Mouse (Mus musculus) left cerebral cortex, adult 2 months (tissue): Measurements from ENCODE around the gene Gpr62. TPM values are rescaled to one million over a fixed set of nuclear protein-coding genes. Genes with fewer than 3 reads are reported as not detected.

ENCODE experiments used
- DNase-seq, 2 experiments: peaks; one replicate each; pipeline ENCODE4 v3.0.0; 2021 to 2022; ENCODE audit warnings: low spot score in 2 of 2, mixed read lengths in 1 of 2; ENCODE audit errors: extremely low spot score in 1 of 2
- H3K27ac ChIP-seq: fragments of 200-600 bp; 2 replicates; pipeline ENCODE4 v1.8.1; 2022
- H3K4me3 ChIP-seq: fragments of 200-600 bp; 2 replicates; pipeline ENCODE4 v1.8.1; 2022
- CTCF ChIP-seq: fragments of 200-600 bp; IDR thresholded peaks from 2 replicates; pipeline ENCODE4 v1.8.1; 2022; ENCODE audit warnings: antibody characterized with exemption, mild to moderate bottlenecking, moderate library complexity
- intact Hi-C: fragments of 180-260 bp; cut with DNase I; formaldehyde crosslinking; loops from one replicate; pipeline ENCODE4 v1.15.1; 2025
- total RNA-seq, 2 experiments: library from RNA; stranded (reverse); gene quantifications; 2 replicates each; pipeline ENCODE4 v1.2.3; 2021

The Gpr62 gene
- total RNA-seq, 2 experiments from 2014 or later: 7.4 to 7.6 TPM

- no peak for DNase-seq
- Histone ChIP-seq H3K4me3 (no peak overlapping the region), H3K27ac (no peak overlapping the region)
- TF ChIP-seq CTCF: no peak
- intact Hi-C loops: no loop called here
These were observed 29.2 kb downstream of the Gpr62 start for GRCm38 (mm10) chr9:106436566-106436965.

- intact Hi-C loops: no loop called here
- Histone ChIP-seq H3K27ac (peak overlapping the region; percentile 67; the same call in 1 of the 2 replicates), H3K4me3 (no peak overlapping the region)
- DNase-seq: peak in 1 of 2 experiments; percentile 60
- no peak for TF ChIP-seq CTCF
These were observed 32.3 kb downstream of the Gpr62 start for GRCm38 (mm10) chr9:106433389-106433788.

GRCm38 (mm10) chr9:106430015-106430264 is 35.8 kb downstream of the Gpr62 start:
- TF ChIP-seq CTCF: no peak
- Histone ChIP-seq H3K4me3 (peak overlapping the region; percentile 75), H3K27ac (peak overlapping the region; percentile 95)
- no peak for DNase-seq
- intact Hi-C loops: no loop called here

- DNase-seq: peak; percentile 92 to 94
- intact Hi-C loops: loop anchor here (2.0 to 10.0 kb wide), 3 partner anchors 47 to 255 kb away; partner anchors contain the start of genes Parp3 and Wdr82
- TF ChIP-seq CTCF: no peak
- Histone ChIP-seq H3K4me3 (peak within 1 kb of the TSS; percentile 75), H3K27ac (peak within 1 kb of the TSS; percentile 95)
These were observed 36.3 kb downstream of the Gpr62 start, which contains the start of gene Rpl29 for GRCm38 (mm10) chr9:106429221-106430014. Gene Rpl29 (plus strand): TSS chr9:106429454.

GRCm38 (mm10) chr9:106428719-106429220 is 37.0 kb downstream of the Gpr62 start:
- TF ChIP-seq CTCF: peak; percentile 5
- no peak for DNase-seq
- intact Hi-C loops: loop anchor here (2.0 to 10.0 kb wide), 3 partner anchors 48 to 254 kb away; partner anchors contain the start of genes Parp3 and Wdr82

GRCm38 (mm10) chr9:106421865-106422160 is 43.9 kb downstream of the Gpr62 start:
- TF ChIP-seq CTCF: peak; percentile 94
- intact Hi-C loops: loop anchor here (1.0 to 10.0 kb wide), 4 partner anchors 116 to 247 kb away; partner anchors contain the start of gene Wdr82
- peak; percentile 82 to 83 for DNase-seq
- Histone ChIP-seq H3K27ac (peak overlapping the region; percentile 71), H3K4me3 (peak overlapping the region; percentile 18; the same call in 1 of the 2 replicates)

More at GRCm38 (mm10) chr9:106428719-106429220, 37.0 kb downstream of the Gpr62 start:
- peak overlapping the region; percentile 95 for H3K27ac ChIP-seq
- H3K4me3 ChIP-seq: peak overlapping the region; percentile 75

DNA sequence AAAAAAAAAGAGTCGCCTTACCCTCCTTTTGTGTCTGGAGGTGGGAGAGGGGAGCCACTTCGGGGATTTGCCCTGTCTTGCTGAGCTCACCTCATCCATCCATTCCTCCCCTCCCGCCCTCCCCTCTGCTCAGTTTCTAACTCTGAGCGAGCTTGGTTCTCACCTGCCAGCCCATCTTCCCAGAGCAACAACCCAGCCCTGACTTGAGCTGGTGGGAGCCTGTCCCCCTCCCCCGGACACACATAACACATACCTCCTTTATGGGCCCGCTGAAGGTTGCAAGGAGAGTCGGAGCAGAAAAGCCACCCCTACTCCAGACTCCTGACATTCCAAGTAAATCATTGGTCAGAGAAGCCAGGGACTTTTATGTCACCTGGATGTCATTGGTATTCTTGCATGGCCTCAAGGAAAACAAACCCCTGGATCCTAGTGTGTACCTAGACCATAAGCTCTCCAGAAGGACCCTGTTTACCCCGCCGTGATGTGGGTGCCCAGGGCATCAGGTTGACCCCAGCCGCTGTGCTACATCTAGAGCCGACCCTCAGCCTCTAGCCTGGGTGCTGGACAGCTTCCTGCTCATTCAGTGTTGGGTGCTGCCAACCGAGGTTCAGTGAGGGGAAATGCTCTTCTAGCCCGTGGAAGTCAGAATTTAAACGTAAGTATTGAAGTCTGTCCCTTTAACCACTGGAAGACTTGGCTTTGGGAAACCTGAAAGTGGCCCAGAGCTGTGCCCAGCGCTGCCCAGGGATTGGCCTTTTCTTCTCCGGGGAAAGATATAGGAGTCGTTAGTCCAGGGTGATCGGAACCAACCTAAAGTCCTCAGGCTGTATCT is 44.5 kb downstream of the Gpr62 start:
- intact Hi-C loops: loop anchor here (1.0 to 10.0 kb wide), 3 partner anchors 132 to 246 kb away; partner anchors contain the start of gene Wdr82
- Histone ChIP-seq H3K4me3 (peak overlapping the region; percentile 18; the same call in 1 of the 2 replicates), H3K27ac (peak overlapping the region; percentile 71)
- DNase-seq: no peak
- TF ChIP-seq CTCF: no peak

DNA sequence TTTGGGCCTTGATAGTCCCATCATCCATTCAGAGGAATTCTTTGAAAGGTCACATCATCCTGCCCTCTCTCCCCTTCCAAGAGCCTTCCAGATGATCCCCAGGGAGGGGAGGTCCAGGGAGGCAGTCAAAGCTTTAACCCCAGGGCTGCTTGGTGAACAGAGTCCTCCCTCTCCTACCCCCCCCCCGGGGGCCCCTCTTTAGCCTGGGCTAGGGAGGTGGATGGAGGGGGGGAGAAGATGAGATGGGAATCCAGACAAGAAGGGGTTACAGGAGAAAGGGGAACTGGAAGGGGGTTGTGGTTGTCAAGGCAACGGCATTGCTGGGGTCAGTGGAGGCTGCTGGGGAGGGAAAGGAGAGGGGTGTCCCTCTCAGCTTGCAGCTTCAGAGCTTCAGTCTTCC is 45.1 kb downstream of the Gpr62 start:
- intact Hi-C loops: loop anchor here (1.0 to 10.0 kb wide), 3 partner anchors 131 to 246 kb away; partner anchors contain the start of gene Wdr82
- no peak for DNase-seq
- Histone ChIP-seq H3K4me3 (no peak overlapping the region), H3K27ac (peak overlapping the region; percentile 71)
- no peak for TF ChIP-seq CTCF

GRCm38 (mm10) chr9:106417841-106418625 is 47.7 kb downstream of the Gpr62 start:
- intact Hi-C loops: loop anchor here (1.0 to 2.0 kb wide), 4 partner anchors 15 to 117 kb away; no protein-coding TSS in a partner anchor
- peak; percentile 38 for TF ChIP-seq CTCF
- peak; percentile 93 for DNase-seq
- Histone ChIP-seq H3K4me3 (peak overlapping the region; percentile 25), H3K27ac (peak overlapping the region; percentile 63)

- DNase-seq: no peak
- H3K27ac ChIP-seq: peak overlapping the region; percentile 63
- TF ChIP-seq CTCF: no peak; the same call in none of the 2 replicates
- no peak overlapping the region for H3K4me3 ChIP-seq
- intact Hi-C loops: no loop called here
These were observed 48.9 kb downstream of the Gpr62 start for GRCm38 (mm10) chr9:106416826-106417225.

Other genes starting within 250 kb of the Gpr62 start
- gene Tlr9, start 243.3 kb downstream of the Gpr62 start, total RNA-seq: 1 to 10 TPM in 1 of 2 experiments, under 1 TPM in 1; 0.82 to 1.1 TPM
- 100 to 1,000 TPM; 138 to 140 TPM for gene Alas1, start 217.3 kb downstream of the Gpr62 start, total RNA-seq
- 10 to 100 TPM; 18.6 to 19.6 TPM for gene Poc1a, start 184.9 kb downstream of the Gpr62 start, total RNA-seq
- gene Dusp7, start 97.3 kb downstream of the Gpr62 start, total RNA-seq: 100 to 1,000 TPM; 105 to 115 TPM
- 100 to 1,000 TPM; 273 to 308 TPM for gene Rpl29, start 36.5 kb downstream of the Gpr62 start, total RNA-seq
- 10 to 100 TPM; 16.0 to 18.7 TPM for gene Acy1, start 27.6 kb downstream of the Gpr62 start, total RNA-seq
- gene Abhd14b, start 18.5 kb downstream of the Gpr62 start, total RNA-seq: 10 to 100 TPM; 12.2 to 14.1 TPM
- gene Abhd14a, start 18.3 kb downstream of the Gpr62 start, total RNA-seq: 10 to 100 TPM; 38.4 to 38.6 TPM
- 100 to 1,000 TPM; 202 to 207 TPM for gene Pcbp4, start 12.6 kb downstream of the Gpr62 start, total RNA-seq
- 10 to 100 TPM; 35.4 to 38.3 TPM for gene Rrp9, start 10.0 kb upstream of the Gpr62 start, total RNA-seq
- gene Parp3, start 11.0 kb upstream of the Gpr62 start, total RNA-seq: 1 to 10 TPM; 4.4 to 4.9 TPM
- not detected for gene Iqcf1, start 34.0 kb upstream of the Gpr62 start, total RNA-seq
- not detected for gene Iqcf5, start 48.6 kb upstream of the Gpr62 start, total RNA-seq
- not detected for gene Iqcf3, start 95.7 kb upstream of the Gpr62 start, total RNA-seq
- not detected for gene Iqcf4, start 105.1 kb upstream of the Gpr62 start, total RNA-seq
- gene Iqcf6, start 160.6 kb upstream of the Gpr62 start, total RNA-seq: not detected
- gene Grm2, start 190.1 kb upstream of the Gpr62 start, total RNA-seq: 10 to 100 TPM; 57.0 to 60.5 TPM
- gene Tex264, start 220.0 kb upstream of the Gpr62 start, total RNA-seq: 10 to 100 TPM; 92.2 to 98.1 TPM